Mouse (Mus musculus) naive thymus-derived CD4-positive, alpha-beta T cell, adult 5 months (primary cell): ENCODE results near the gene Olfr798. TPM values are rescaled to one million over a fixed set of nuclear protein-coding genes. Genes with fewer than 3 reads are reported as not detected.

ENCODE experiments used
- polyA plus RNA-seq: library from polyadenylated mRNA; unstranded; fragments of 100-300 nt; shearing (Covaris generic); gene quantifications from one replicate; pipeline ENCODE4 v1.2.1, GENCODE M21; 2017

Olfr798 gene
- 0.16 TPM for polyA plus RNA-seq

DNA sequence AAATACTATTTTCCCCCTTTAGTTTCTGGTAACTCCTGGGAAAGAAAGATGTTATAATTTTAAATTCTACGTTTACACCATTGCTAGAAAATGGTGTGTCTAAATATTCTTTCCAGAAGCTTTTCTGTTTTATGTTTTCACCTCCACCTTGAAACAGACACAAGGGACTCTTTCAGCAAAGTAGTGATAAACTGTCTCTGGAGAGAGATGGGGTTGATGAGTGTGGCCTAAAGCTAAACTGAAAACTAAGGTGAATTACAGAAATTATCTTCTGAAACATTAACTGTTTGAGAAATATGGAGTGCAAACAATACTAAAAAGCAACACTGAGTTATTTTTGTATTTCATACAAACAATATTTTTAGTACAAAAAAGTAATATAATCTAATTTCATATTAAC lies at the start of gene Olfr798:
TSS of gene Olfr798 (minus strand) at position 101 of the 400 bp plus-strand sequence.

DNA sequence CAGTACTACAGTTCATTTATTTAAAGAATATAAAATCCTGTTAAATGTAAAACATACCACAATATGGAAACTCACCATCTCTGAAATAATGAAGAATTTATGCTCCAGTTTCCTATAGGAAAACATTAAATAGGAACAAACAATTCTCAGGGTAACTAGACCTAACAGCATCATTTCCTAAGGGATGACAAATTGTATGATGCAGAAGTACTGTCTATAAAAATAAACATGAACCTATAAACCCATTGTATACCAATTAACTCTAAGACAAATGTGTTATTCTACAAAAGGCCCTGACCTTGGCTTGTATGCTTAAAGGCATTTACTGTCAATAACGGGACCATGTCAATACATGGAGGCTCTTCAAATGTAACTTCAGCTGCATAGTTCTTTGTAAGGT lies 46.0 kb upstream of the Olfr798 start, which contains the start of gene Olfr801:
TSS of gene Olfr801 (minus strand) at position 101 of the 400 bp plus-strand sequence.

DNA sequence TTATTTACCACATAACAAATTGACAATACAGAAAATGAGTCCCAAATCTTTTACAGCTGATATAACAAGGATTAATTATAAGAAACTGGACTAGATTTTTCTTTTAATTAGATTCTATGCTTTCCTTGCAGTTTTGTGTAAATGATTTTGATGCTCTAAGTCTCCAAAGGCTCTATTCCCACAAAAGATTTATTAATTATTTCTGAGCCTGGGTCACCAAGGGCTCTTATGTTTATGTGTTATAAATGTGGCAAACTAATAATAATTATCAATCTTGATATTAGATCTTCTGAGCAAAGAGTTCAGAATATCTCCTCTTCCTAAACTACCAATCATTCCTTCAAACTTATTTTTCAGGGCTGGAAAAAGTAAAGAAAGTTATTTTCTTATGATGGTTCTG lies 29.7 kb upstream of the Olfr798 start, which contains the start of gene Olfr800:
TSS of gene Olfr800 (plus strand) at position 301 of the 400 bp plus-strand sequence.

DNA sequence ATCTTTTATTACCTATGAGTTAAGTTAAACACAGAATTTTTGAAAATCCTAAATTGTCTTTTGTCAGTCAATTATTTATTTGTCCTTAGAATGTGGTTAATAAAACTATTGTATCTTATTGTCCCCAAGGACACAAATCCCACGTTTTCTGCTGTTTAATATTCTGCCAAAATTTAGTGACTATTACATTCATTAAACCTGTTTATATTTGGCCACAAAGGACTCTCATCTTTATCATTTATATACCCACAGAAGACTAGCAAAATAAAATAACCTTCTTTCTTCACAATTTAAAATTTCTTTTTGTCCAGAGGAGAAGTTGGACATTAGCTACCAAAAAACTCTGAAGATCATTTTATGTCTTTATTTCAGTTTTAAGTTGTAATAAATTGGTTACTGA lies 9.4 kb upstream of the Olfr798 start, which contains the start of gene Olfr799:
TSS of gene Olfr799 (plus strand) at position 301 of the 400 bp plus-strand sequence.

DNA sequence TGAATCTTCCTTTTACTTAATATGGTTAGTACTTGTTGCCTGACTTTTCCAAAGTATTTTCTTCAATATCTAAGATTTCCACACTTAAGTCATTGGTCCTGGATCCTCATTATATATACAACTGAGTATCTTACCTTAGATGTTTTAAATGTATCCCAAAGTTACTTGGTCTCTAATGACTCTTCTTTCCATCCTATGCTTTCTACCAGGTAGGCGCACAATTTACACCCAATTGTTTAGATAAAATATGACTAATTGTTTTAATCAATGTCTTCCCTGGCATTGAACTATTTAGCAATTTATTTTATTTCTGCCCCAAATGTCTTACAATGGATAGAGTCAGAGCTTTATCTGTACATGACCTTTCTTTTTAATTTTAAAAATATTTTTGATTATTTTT lies 15.3 kb downstream of the Olfr798 start, which contains the start of gene Olfr796:
TSS of gene Olfr796 (minus strand) at position 101 of the 400 bp plus-strand sequence.

Other genes with a start within 250 kb of the Olfr798 start
- not detected for gene Olfr784, start 243.9 kb downstream of the Olfr798 start, polyA plus RNA-seq
- gene Olfr785, start 222.5 kb downstream of the Olfr798 start, polyA plus RNA-seq, result not detected
- gene Olfr786, start 200.6 kb downstream of the Olfr798 start, polyA plus RNA-seq, result not detected
- gene Olfr787, start 166.1 kb downstream of the Olfr798 start, polyA plus RNA-seq, result 0.34 TPM
- not detected for gene Olfr788, start 156.9 kb downstream of the Olfr798 start, polyA plus RNA-seq
- gene Olfr789, start 143.2 kb downstream of the Olfr798 start, polyA plus RNA-seq, result not detected
- gene Olfr790, start 129.4 kb downstream of the Olfr798 start, polyA plus RNA-seq, result not detected
- not detected for gene Olfr791, start 106.1 kb downstream of the Olfr798 start, polyA plus RNA-seq
- not detected for gene Olfr792, start 88.8 kb downstream of the Olfr798 start, polyA plus RNA-seq
- gene Olfr794, start 60.3 kb downstream of the Olfr798 start, polyA plus RNA-seq, result not detected
- not detected for gene Olfr796, start 15.4 kb downstream of the Olfr798 start, polyA plus RNA-seq
- not detected for gene Olfr799, start 9.6 kb upstream of the Olfr798 start, polyA plus RNA-seq
- gene Olfr800, start 29.8 kb upstream of the Olfr798 start, polyA plus RNA-seq, result not detected
- not detected for gene Olfr801, start 45.9 kb upstream of the Olfr798 start, polyA plus RNA-seq
- not detected for gene Olfr802, start 60.2 kb upstream of the Olfr798 start, polyA plus RNA-seq
- not detected for gene Olfr803, start 66.4 kb upstream of the Olfr798 start, polyA plus RNA-seq
- not detected for gene Olfr804, start 75.3 kb upstream of the Olfr798 start, polyA plus RNA-seq
- gene Olfr805, start 101.4 kb upstream of the Olfr798 start, polyA plus RNA-seq, result not detected
- gene Olfr806, start 114.0 kb upstream of the Olfr798 start, polyA plus RNA-seq, result not detected
- not detected for gene Olfr807, start 129.9 kb upstream of the Olfr798 start, polyA plus RNA-seq
- gene Olfr808, start 137.5 kb upstream of the Olfr798 start, polyA plus RNA-seq, result not detected
- not detected for gene Olfr809, start 146.7 kb upstream of the Olfr798 start, polyA plus RNA-seq
- gene Olfr810, start 167.0 kb upstream of the Olfr798 start, polyA plus RNA-seq, result not detected
- gene Olfr811, start 176.5 kb upstream of the Olfr798 start, polyA plus RNA-seq, result not detected
- gene Olfr812, start 218.2 kb upstream of the Olfr798 start, polyA plus RNA-seq, result 0.56 TPM
- gene Olfr813, start 227.4 kb upstream of the Olfr798 start, polyA plus RNA-seq, result not detected